Mouse (Mus musculus) neural tube, embryonic 13.5 days (tissue): ENCODE measurements at regions not wholly inside any gene's neighbourhood (a gene's known extent, or its start where the extent isn't known, plus 50 kb on each side); places are given as distances from the start of the nearest gene placed in this dataset.

Experiments used
- ATAC-seq: fragments of 200-750 bp; cut with Nextera tagmentation; 2 replicates; pipeline ENCODE4 v1.8.0; 2017; ENCODE audit warnings: low read depth, mild to moderate bottlenecking, moderate TSS enrichment, moderate library complexity
- H3K27ac ChIP-seq: fragments of 300-500 bp; sonication (generic); replicated peaks from 2 replicates; pipeline ENCODE4 v1.5.1; 2015; ENCODE audit warnings: moderate library complexity, mild to moderate bottlenecking, inconsistent platforms
- H3K27me3 ChIP-seq: fragments of 300-500 bp; sonication (generic); 2 replicates; pipeline ENCODE4 v1.6.1; 2015; ENCODE audit warnings: mild to moderate bottlenecking, inconsistent platforms
- H3K36me3 ChIP-seq: fragments of 300-500 bp; sonication (generic); 2 replicates; pipeline ENCODE4 v1.6.1; 2015; ENCODE audit warnings: mild to moderate bottlenecking, inconsistent platforms
- H3K4me1 ChIP-seq: fragments of 300-500 bp; sonication (generic); replicated peaks from 2 replicates; pipeline ENCODE4 v1.6.1; 2015; ENCODE audit warnings: inconsistent platforms
- H3K4me2 ChIP-seq: fragments of 300-500 bp; sonication (generic); 2 replicates; pipeline ENCODE4 v1.6.1; 2015; ENCODE audit warnings: inconsistent platforms, mild to moderate bottlenecking, moderate library complexity
- H3K4me3 ChIP-seq: fragments of 300-500 bp; sonication (generic); 2 replicates; pipeline ENCODE4 v1.5.1; 2015; ENCODE audit warnings: mild to moderate bottlenecking, inconsistent platforms
- H3K9ac ChIP-seq: fragments of 300-500 bp; sonication (generic); 2 replicates; pipeline ENCODE4 v1.6.1; 2015; ENCODE audit warnings: moderate library complexity, mild to moderate bottlenecking, inconsistent platforms
- H3K9me3 ChIP-seq: fragments of 300-500 bp; sonication (generic); 2 replicates; pipeline ENCODE4 v1.6.1; 2016; ENCODE audit warnings: inconsistent platforms
- WGBS: fragments of 180-500 bp; shearing (Covaris S2); methylation state at CpG from one replicate; pipeline ENCODE4 v1.1.7; 2015; 5-methylcytosine and 5-hydroxymethylcytosine counted together

DNA sequence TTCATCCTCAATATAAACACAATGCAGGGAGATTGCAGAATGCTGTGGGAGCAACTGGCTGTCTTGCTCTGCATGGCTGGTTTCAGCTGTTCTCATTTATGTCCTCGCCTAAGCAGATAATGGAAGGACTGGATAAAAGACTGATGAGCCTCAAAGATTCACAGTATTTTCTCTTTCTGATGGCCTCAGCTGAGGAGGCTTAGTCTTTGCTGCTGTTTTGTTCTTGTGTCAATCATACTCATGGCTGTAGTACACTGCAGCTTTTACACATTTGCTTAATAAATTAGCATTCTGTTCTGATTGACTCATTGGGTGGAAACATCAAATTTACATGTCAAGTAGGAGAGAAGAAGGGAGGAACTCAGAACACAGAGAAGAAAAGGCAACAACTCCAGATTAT, 503.6 kb upstream of the Plxna2 start:
- Histone ChIP-seq H3K4me2 (no peak overlapping the region), H3K27me3 (no peaks in the 10 kb centered on the region), H3K9ac (no peak overlapping the region), H3K36me3 (no peaks in the 10 kb centered on the region), H3K27ac (no peak overlapping the region), H3K4me1 (peaks cover 5% of the 10 kb centered on the region), H3K9me3 (no peaks in the 10 kb centered on the region), H3K4me3 (no peak overlapping the region)
- no peak for ATAC-seq
- WGBS: 60% methylated on average over 1 of the region's 1 CpGs

- no peak for ATAC-seq
- Histone ChIP-seq H3K27me3 (no peaks in the 10 kb centered on the region), H3K4me1 (peaks cover 15% of the 10 kb centered on the region), H3K27ac (no peak overlapping the region), H3K4me3 (no peak overlapping the region), H3K4me2 (no peak overlapping the region), H3K9ac (no peak overlapping the region), H3K9me3 (no peaks in the 10 kb centered on the region), H3K36me3 (no peaks in the 10 kb centered on the region)
- WGBS: 77% methylated on average over 2 of the region's 2 CpGs
Measured at GRCm38 (mm10) chr1:194111931-194112330, 506.1 kb upstream of the Plxna2 start.

DNA sequence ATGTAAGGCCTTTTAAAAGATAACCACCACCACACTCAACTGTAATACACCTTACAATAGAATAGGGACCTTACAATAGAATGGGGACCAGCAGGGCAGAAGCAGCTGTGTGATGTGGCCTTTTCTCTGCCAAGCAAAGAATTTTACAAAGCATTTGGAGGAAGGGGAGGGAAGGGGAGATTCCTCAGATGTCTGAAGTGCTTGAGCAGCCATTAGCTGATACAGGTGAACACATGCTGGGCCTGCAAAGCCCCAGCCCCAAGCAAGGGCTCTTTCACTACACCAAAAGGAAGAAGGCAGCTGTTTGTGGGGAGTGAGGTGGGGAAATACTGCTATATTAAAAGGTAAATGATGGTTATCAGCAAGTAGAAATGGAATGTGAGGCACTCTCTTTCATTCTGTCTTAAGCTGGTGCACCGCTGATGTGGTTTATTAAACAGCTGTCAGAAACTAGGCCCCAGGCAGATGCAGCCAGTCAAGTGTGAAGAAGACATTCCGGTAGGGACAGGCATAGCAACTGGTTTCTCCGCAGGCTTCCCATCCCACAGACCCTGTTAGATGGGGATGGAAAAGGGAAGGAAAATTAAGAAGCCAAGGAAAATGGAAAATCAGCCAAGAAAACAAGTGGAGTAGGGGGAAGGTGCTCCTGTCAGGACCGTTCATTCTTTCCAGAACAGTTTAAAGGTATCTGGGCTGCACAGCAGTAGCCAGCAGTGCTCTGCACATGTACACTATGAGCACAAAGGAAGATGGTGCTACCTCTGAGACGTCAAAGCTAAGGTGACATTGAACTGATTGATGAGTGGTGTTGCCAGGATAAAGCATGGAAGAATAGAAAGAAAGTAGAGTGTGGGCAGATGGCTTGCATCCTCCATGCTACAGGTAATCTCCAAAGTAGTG, 508.6 kb upstream of the Plxna2 start:
- H3K27ac ChIP-seq: peak overlapping the region; percentile 52; the same call in 1 of the 2 replicates
- no peaks in the 10 kb centered on the region for H3K9me3 ChIP-seq
- no peak overlapping the region for H3K9ac ChIP-seq
- no peaks in the 10 kb centered on the region for H3K36me3 ChIP-seq
- 48% methylated on average over 5 of the region's 5 CpGs for WGBS
- peaks cover 15% of the 10 kb centered on the region for H3K4me1 ChIP-seq
- ATAC-seq: no peak
- H3K4me2 ChIP-seq: no peak overlapping the region
- H3K27me3 ChIP-seq: no peaks in the 10 kb centered on the region
- no peak overlapping the region for H3K4me3 ChIP-seq

DNA sequence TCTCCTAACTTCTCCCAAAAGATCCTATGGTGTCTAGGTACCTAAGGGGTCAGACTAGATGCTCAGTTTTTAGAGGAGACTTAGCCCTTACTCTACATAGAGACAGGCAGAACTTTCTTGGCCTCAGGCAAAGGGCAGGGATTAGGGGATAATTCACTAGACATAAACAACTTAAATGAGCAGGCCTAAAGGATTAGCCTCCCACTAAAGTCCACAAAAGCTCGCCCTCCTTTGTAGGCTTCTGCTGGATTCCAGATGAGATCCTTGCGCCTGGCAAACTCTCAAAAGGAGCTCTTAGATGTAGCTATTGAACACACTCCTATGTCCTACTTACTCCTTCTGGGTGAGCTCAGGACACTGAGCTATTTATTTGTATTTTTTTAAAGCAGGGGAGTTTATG, 509.9 kb upstream of the Plxna2 start:
- 30% methylated on average over 2 of the region's 2 CpGs for WGBS
- no peak for ATAC-seq
- Histone ChIP-seq H3K9ac (no peak overlapping the region), H3K4me1 (peaks cover 15% of the 10 kb centered on the region), H3K4me3 (no peak overlapping the region), H3K27ac (no peak overlapping the region), H3K27me3 (no peaks in the 10 kb centered on the region), H3K4me2 (no peak overlapping the region), H3K9me3 (no peaks in the 10 kb centered on the region), H3K36me3 (no peaks in the 10 kb centered on the region)

DNA sequence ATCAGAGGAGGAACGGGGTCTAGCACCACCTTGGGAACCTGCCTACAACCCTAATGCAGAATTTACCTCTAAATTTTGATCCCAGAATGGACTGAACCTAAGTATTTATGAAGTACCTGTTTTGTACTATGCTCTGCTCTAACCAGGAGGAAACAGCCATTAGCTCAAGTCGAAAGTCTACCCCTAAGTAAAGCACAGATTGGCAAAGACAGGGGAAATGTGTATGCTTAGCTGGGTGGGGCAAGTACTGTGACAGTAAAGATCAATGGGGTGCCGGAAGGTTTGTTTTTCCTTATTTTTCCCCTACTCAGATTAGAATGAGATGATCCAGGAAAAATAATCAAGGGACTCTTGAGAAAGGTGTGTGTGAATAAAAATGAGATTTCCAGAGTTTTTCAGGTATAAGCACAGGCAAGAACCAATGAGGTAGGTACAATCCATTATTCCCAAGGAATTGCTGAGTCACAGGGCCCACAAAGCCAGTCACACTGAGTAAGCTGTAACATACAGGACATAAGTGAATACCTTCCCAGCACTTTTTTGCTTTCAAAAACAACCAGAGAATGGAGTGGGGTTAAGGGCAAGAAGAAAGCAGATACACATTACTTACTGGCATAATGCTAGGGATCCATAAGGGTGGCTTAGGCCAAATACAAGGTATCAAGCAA, 510.6 kb upstream of the Plxna2 start:
- no peaks in the 10 kb centered on the region for H3K36me3 ChIP-seq
- no peak overlapping the region for H3K27ac ChIP-seq
- peaks cover 15% of the 10 kb centered on the region for H3K4me1 ChIP-seq
- H3K4me2 ChIP-seq: no peak overlapping the region
- no peaks in the 10 kb centered on the region for H3K27me3 ChIP-seq
- H3K9me3 ChIP-seq: no peaks in the 10 kb centered on the region
- H3K4me3 ChIP-seq: no peak overlapping the region
- no peak overlapping the region for H3K9ac ChIP-seq
- WGBS: 84% methylated on average over 3 of the region's 3 CpGs
- ATAC-seq: no peak

GRCm38 (mm10) chr1:194089918-194090548, 528.0 kb upstream of the Plxna2 start:
- H3K27ac ChIP-seq: no peak overlapping the region
- WGBS: 77% methylated on average over 2 of the region's 2 CpGs

DNA sequence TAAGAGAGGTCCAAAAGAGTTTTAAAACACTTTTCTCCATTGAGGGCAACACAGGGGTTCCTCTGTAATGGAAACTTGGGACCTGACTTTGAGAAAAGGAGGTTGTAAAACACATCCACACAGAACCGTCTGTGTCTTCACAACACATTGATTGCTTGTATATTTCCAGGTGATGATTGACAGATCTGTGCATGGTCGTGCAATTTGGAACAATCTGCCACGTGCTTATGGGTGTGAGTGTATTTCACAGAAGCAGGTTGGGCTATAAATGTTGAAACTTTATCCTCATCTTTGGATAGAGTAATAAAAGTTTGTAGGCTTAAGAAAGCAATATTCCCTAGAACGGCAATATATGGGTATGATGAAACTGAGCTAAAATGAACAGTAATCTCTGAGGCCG, 559.5 kb upstream of the Plxna2 start:
- Histone ChIP-seq H3K36me3 (no peaks in the 10 kb centered on the region), H3K4me2 (no peak overlapping the region), H3K9ac (no peak overlapping the region), H3K9me3 (no peaks in the 10 kb centered on the region), H3K4me3 (no peak overlapping the region), H3K4me1 (0 out of 2 replicates have a peak, but pooled peaks cover 7% of the 10 kb centered on the region), H3K27ac (no peak overlapping the region), H3K27me3 (no peaks in the 10 kb centered on the region)
- ATAC-seq: no peak
- WGBS: 80% methylated on average over 5 of the region's 5 CpGs

More at GRCm38 (mm10) chr1:194089918-194090548, 528.0 kb upstream of the Plxna2 start:
- Histone ChIP-seq H3K27me3 (no peaks in the 10 kb centered on the region), H3K36me3 (no peaks in the 10 kb centered on the region), H3K4me1 (no peaks in the 10 kb centered on the region), H3K9me3 (no peaks in the 10 kb centered on the region), H3K4me2 (no peak overlapping the region), H3K9ac (no peak overlapping the region), H3K4me3 (no peak overlapping the region)
- ATAC-seq: no peak

GRCm38 (mm10) chr1:194056544-194056943, 561.5 kb upstream of the Plxna2 start:
- no peaks in the 10 kb centered on the region for H3K36me3 ChIP-seq
- peak; percentile 63; the same call in 1 of the 2 replicates for ATAC-seq
- 12% methylated on average over 1 of the region's 1 CpGs for WGBS
- H3K4me2 ChIP-seq: no peak overlapping the region
- no peak overlapping the region for H3K9ac ChIP-seq
- H3K27me3 ChIP-seq: no peaks in the 10 kb centered on the region
- H3K27ac ChIP-seq: no peak overlapping the region
- no peaks in the 10 kb centered on the region for H3K9me3 ChIP-seq
- no peak overlapping the region for H3K4me3 ChIP-seq
- H3K4me1 ChIP-seq: 0 out of 2 replicates have a peak, but pooled peaks cover 7% of the 10 kb centered on the region

DNA sequence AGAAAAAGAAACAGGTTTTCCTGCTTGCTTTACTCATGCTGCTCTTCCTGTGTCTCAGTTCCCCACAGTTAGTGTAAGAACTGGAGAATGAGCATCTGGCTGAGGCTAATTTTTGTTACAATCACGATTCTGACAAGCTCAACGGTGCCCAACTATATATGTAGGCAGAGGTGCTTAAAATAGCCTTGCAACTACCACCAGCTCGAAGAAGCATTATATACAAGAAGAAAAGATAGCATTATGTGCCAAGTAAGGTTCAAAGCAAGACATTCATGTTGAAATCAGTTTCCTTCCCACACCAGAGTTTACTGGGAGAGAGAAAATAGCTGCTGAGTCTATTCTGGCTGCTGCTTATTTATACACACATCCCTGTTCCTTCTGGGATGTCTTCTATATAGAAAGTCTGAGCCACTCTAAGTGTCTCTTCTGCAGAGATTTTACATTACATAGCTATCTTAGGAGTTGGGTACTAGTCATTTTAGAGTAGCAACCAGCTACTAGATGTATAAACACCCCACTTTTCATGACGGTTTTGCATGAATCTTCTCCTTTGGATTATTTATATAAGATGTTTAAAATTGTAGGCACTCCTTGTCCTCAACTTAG, 568.2 kb upstream of the Plxna2 start:
- Histone ChIP-seq H3K4me2 (no peak overlapping the region), H3K27me3 (no peaks in the 10 kb centered on the region), H3K4me1 (no peaks in the 10 kb centered on the region), H3K9ac (no peak overlapping the region), H3K4me3 (no peak overlapping the region), H3K27ac (no peak overlapping the region), H3K36me3 (no peaks in the 10 kb centered on the region), H3K9me3 (no peaks in the 10 kb centered on the region)
- no peak for ATAC-seq
- 78% methylated on average over 4 of the region's 4 CpGs for WGBS

DNA sequence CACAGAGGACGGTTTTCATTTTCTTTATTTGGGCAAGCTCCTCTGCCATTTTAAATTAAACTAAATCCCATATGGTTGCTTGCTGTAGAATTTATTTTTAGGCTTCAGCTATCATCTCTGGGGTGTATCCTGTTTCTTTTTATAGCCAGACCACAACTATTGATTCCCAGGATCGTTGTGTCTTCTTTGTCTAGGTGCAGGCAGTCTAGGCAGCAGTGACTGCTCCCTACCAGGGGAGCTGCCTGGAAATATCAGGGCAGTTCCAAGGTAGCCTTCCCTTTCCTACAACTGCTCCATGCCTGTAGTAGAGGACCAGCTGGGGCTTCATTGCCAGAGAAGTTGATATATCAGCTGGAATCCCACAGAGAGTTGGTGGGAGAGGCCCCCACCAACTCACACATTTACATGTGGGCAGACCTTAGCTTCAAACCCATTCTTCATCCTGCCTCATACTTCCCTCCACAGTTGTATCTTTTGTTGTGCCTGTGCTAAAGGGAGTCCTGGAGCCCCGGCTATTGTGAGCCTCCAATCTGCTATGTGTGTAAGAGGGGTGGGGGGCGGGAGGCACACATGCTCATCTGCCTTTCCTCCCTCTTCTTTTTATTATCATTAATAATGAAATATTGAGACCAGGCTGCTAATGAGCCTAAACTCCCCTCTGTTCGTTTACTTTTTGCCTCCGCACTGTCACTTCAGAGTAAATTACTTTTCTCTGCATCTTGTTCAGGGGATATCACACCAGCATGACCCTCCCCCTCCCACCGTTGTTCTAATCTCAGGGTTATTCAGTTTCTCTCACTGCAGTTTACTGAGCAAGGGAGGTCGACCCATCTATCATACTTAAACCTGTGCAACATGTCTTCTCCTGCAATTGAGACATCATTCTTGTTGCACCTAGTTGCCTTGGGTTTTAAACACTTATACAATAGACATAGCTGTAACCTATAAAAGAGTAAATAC, 576.3 kb upstream of the Plxna2 start:
- ATAC-seq: peak; percentile 78
- peak overlapping the region; percentile 68 for H3K27ac ChIP-seq
- H3K4me3 ChIP-seq: no peak overlapping the region
- peaks cover 23% of the 10 kb centered on the region for H3K4me1 ChIP-seq
- H3K4me2 ChIP-seq: no peak overlapping the region
- no peaks in the 10 kb centered on the region for H3K36me3 ChIP-seq
- no peak overlapping the region for H3K9ac ChIP-seq
- no peaks in the 10 kb centered on the region for H3K9me3 ChIP-seq
- 21% methylated on average over 8 of the region's 8 CpGs for WGBS
- no peaks in the 10 kb centered on the region for H3K27me3 ChIP-seq

GRCm38 (mm10) chr1:194038711-194039110, 579.3 kb upstream of the Plxna2 start:
- no peak for ATAC-seq
- Histone ChIP-seq H3K9ac (no peak overlapping the region), H3K9me3 (no peaks in the 10 kb centered on the region)

More at GRCm38 (mm10) chr1:194038711-194039110, 579.3 kb upstream of the Plxna2 start:
- H3K27ac ChIP-seq: no peak overlapping the region
- H3K4me2 ChIP-seq: no peak overlapping the region
- H3K27me3 ChIP-seq: no peaks in the 10 kb centered on the region
- no peak overlapping the region for H3K4me3 ChIP-seq
- no peaks in the 10 kb centered on the region for H3K36me3 ChIP-seq
- peaks cover 37% of the 10 kb centered on the region for H3K4me1 ChIP-seq
